Comparison of ENCODE assay signal across 23 mouse cellular contexts in the genomic region with DNA sequence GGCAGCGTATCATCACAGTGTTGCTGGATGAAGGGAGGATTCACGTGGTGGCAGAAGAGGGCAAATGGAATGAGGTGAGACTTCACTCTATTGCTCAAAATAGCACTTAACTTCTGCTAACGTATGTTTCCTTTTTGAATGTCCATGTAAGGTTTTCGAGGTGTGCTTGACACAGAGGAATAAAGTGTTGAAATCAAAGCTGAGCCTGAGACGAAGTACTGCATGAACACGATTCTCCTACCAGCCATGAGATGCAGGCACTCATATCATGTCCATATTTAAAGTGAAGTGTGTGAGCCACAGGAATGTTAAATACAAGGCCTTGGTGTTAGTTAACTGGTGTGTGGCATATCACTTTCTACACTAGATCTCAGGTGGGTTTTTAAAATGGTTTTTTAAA.
"Had no signal": no experiment of that assay in that cellular context is flagged by ENCODE, and none has a peak within 500 bp of the region (broad histone marks: within the 10 kb centered on the region; RNA-seq: fewer than 3 reads in every experiment).

No protein-coding gene starts in this region.

- H3K27ac ChIP-seq: kidney, embryonic 15.5 days; kidney, postnatal 0 days; limb, embryonic 13.5 days; limb, embryonic 15.5 days; liver, embryonic 12.5 days; liver, embryonic 14.5 days had no signal

- H3K4me1 ChIP-seq: liver, embryonic 12.5 days had no signal

- H3K36me3 ChIP-seq: heart, embryonic 12.5 days; hindbrain, embryonic 13.5 days; hindbrain, embryonic 15.5 days; kidney, embryonic 15.5 days; limb, embryonic 13.5 days; limb, embryonic 15.5 days; liver, embryonic 12.5 days had no signal

- H3K4me2 ChIP-seq: heart, embryonic 12.5 days; hindbrain, embryonic 13.5 days; hindbrain, embryonic 15.5 days; kidney, embryonic 15.5 days; limb, embryonic 13.5 days; limb, embryonic 15.5 days; liver, embryonic 12.5 days had no signal

- DNase-seq: forebrain, postnatal 0 days; gastrocnemius, postnatal 14 days; gastrocnemius, postnatal 36 days; heart, adult 11 months; kidney, adult 11 months; kidney, adult 2 months; kidney, adult 9 months; kidney, postnatal 14 days; kidney, postnatal 36 days; layer of hippocampus, adult 9-11 months; layer of hippocampus, postnatal 36 days; left cerebral cortex, postnatal 4 days; lung, adult 18-20 months had no signal

- ATAC-seq: intestine, embryonic 16.5 days; liver, embryonic 12.5 days had no signal

- H3K4me3 ChIP-seq: heart, embryonic 12.5 days; hindbrain, embryonic 13.5 days; hindbrain, embryonic 15.5 days; kidney, embryonic 15.5 days; limb, embryonic 13.5 days; limb, embryonic 15.5 days; liver, embryonic 12.5 days had no signal

- H3K27me3 ChIP-seq: heart, embryonic 12.5 days; hindbrain, embryonic 13.5 days; hindbrain, embryonic 15.5 days; kidney, embryonic 15.5 days; limb, embryonic 13.5 days; limb, embryonic 15.5 days; liver, embryonic 12.5 days had no signal

- H3K9me3 ChIP-seq: heart, embryonic 12.5 days; hindbrain, embryonic 13.5 days; hindbrain, embryonic 15.5 days; kidney, embryonic 15.5 days; limb, embryonic 13.5 days; limb, embryonic 15.5 days; liver, embryonic 12.5 days had no signal

- H3K9ac ChIP-seq: forebrain, postnatal 0 days; heart, embryonic 12.5 days; hindbrain, embryonic 13.5 days; hindbrain, embryonic 15.5 days; kidney, embryonic 15.5 days; limb, embryonic 13.5 days; limb, embryonic 15.5 days; liver, embryonic 12.5 days; liver, embryonic 14.5 days had no signal
